Mouse (Mus musculus): ENCODE measurements around the gene Gpd1.

- TF ChIP-seq CTCF (IDR thresholded peaks at IDR 0.05; ENCODE audit: borderline replicate concordance, insufficient read depth, low read depth, low read length): no peak
- no peak for TF ChIP-seq POLR2A (IDR thresholded peaks at IDR 0.05; ENCODE audit: borderline replicate concordance, insufficient read depth, low read length)
Measured at GRCm38 (mm10) chr15:99703676-99704040, 13.7 kb upstream of the Gpd1 start.
